Mouse (Mus musculus) lung, embryonic 14.5 days (tissue): Measurements from ENCODE around the gene C8b. TPM values are rescaled to one million over a fixed set of nuclear protein-coding genes. Genes with fewer than 3 reads are reported as not detected.

Source experiments
- ATAC-seq: fragments of 200-750 bp; cut with Nextera tagmentation; 2 replicates; pipeline ENCODE4 v1.8.0; 2017; ENCODE audit warnings: mild to moderate bottlenecking, moderate TSS enrichment, moderate library complexity; ENCODE audit not compliant: insufficient read depth
- DNase-seq: peaks from one replicate; pipeline ENCODE4 v3.0.0-alpha.2; 2015
- H3K27ac ChIP-seq: fragments of 300-500 bp; sonication (generic); 2 replicates; pipeline ENCODE4 v1.5.1; 2014; ENCODE audit warnings: low read depth, mild to moderate bottlenecking, moderate library complexity
- H3K27me3 ChIP-seq: fragments of 300-500 bp; sonication (generic); 2 replicates; pipeline ENCODE4 v1.6.1; 2014; ENCODE audit warnings: low read length, control low read depth; ENCODE audit not compliant: insufficient read depth
- H3K36me3 ChIP-seq: fragments of 300-500 bp; sonication (generic); 2 replicates; pipeline ENCODE4 v1.6.1; 2014; ENCODE audit warnings: control low read depth; ENCODE audit not compliant: insufficient read depth
- H3K4me1 ChIP-seq: fragments of 300-500 bp; sonication (generic); 2 replicates; pipeline ENCODE4 v1.6.1; 2014; ENCODE audit warnings: antibody characterized with exemption, control low read depth; ENCODE audit not compliant: insufficient read depth
- H3K4me2 ChIP-seq: fragments of 300-500 bp; sonication (generic); 2 replicates; pipeline ENCODE4 v1.6.1; 2014; ENCODE audit warnings: mild to moderate bottlenecking
- H3K4me3 ChIP-seq: fragments of 300-500 bp; sonication (generic); 2 replicates; pipeline ENCODE4 v1.5.1; 2014; ENCODE audit warnings: low read depth, low read length
- H3K9ac ChIP-seq: fragments of 300-500 bp; sonication (generic); 2 replicates; pipeline ENCODE4 v1.6.1; 2014
- H3K9me3 ChIP-seq: fragments of 300-500 bp; sonication (generic); 2 replicates; pipeline ENCODE4 v1.6.1; 2016; ENCODE audit warnings: low read depth, low read length, control low read depth
- CTCF ChIP-seq: IDR thresholded peaks from 2 replicates; pipeline ENCODE4 v1.5.1; 2016; ENCODE audit warnings: antibody characterized with exemption, low read depth
- WGBS: fragments of 180-500 bp; shearing (Covaris S2); extraction: QIAGEN DNeasy Blood & Tissue Kit; methylation state at CpG from one replicate; pipeline ENCODE4 v1.1.7; 2014; 5-methylcytosine and 5-hydroxymethylcytosine counted together
- polyA plus RNA-seq: library from polyadenylated mRNA; unstranded; fragments of >200 nt; fragmentation: Nextera tagmentation; extraction: Ambion mirVana; gene quantifications from 2 replicates; pipeline ENCODE4 v1.2.1, GENCODE M21; 2014

C8b gene
- polyA plus RNA-seq, 1 experiment from 2014 or later = not detected

DNA sequence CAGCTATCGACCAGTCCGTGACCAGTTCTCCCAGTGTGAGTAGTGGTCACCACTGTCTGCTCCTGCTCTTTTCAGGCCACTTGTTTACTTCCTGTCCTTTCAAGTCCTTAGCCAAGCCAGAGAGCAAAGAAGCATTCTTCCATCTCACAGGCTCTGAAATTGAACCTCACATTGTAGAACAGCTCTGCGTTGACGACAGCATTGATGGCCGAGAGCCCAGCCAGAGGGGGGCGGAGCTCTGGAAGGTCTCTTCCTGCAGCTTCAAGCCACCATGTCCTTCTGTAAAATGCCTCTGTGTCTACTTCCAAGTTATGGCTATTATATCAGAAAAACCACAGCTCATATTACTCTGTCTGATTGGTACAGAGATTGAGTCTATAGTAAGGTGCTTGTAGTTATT, 19.6 kb upstream of the C8b start:
- H3K9ac ChIP-seq = no peak overlapping the region
- no peak for ATAC-seq
- DNase-seq = peak; percentile 63
- no peaks in the 10 kb centered on the region for H3K9me3 ChIP-seq
- 50% methylated on average over 6 of the region's 6 CpGs for WGBS
- H3K4me2 ChIP-seq = no peak overlapping the region
- no peaks in the 10 kb centered on the region for H3K36me3 ChIP-seq
- TF ChIP-seq CTCF = no peak
- H3K4me1 ChIP-seq = no peaks in the 10 kb centered on the region
- H3K27me3 ChIP-seq = no peaks in the 10 kb centered on the region
- H3K4me3 ChIP-seq = no peak overlapping the region
- H3K27ac ChIP-seq = no peak overlapping the region

DNA sequence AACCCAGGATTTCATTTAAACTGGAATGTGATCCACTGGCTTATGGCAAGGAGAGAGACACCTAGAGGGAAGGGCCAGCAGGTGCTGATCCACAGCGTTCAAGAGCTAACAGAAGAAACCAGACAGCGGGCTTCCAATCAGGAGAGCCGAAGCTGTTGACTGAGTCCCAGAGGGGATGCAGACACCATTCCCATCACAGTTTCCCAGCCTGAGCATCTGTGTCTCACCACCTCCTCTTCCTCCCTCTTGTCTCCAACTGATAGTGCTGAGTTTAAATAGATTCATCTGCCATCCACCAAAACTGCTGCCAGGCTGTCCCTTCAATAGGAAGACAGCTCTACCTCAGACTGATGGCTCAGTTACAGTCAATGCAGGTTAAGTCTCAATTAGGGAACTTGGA, 12.0 kb upstream of the C8b start:
- ATAC-seq (no peak), DNase-seq (no peak)
- Histone ChIP-seq H3K4me3 (no peak overlapping the region), H3K4me2 (no peak overlapping the region), H3K27ac (no peak overlapping the region), H3K9ac (no peak overlapping the region), H3K4me1 (no peaks in the 10 kb centered on the region), H3K9me3 (no peaks in the 10 kb centered on the region), H3K27me3 (no peaks in the 10 kb centered on the region), H3K36me3 (no peaks in the 10 kb centered on the region)
- WGBS = 69% methylated on average over 3 of the region's 3 CpGs
- no peak for TF ChIP-seq CTCF

DNA sequence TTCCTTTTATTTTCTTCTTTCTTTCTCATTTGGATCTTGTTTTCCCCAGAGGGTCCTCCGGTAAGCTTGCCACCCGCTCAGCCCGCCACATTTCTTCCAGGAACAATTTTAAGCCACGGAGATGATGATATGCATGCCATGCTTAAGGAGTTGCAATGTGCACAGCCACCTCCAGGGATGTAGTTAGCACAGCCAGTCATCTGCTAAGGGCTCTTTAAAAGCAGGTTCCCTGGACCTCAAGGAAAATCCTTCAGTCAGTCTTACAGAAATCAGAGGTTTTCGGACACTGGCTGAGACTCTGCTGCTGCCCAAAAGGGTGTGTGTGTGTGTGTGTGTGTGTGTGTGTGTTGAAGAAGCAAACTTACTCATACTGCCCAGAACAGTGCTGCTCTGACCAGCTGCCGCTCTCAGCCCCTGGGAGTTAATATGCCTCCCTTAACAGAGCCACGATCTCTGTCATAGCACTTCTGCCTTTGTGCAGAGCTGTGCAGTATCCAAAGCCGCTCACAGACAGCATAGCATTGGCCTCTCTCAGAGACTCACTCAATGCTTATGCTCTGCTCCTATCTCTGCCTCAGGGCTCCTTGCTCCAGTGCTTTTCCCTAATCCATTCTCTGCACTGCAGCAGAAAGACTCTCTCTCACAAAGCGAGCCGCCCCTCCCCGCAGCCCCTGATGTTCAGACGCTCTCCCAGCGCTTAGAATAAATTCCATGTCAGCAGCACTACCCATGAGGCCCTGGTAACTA, 5.1 kb upstream of the C8b start:
- H3K4me2 ChIP-seq = no peak overlapping the region
- H3K27me3 ChIP-seq = no peaks in the 10 kb centered on the region
- H3K27ac ChIP-seq = no peak overlapping the region
- no peaks in the 10 kb centered on the region for H3K36me3 ChIP-seq
- no peaks in the 10 kb centered on the region for H3K4me1 ChIP-seq
- H3K4me3 ChIP-seq = no peak overlapping the region
- 64% methylated on average over 13 of the region's 13 CpGs for WGBS
- H3K9ac ChIP-seq = no peak overlapping the region
- no peak for DNase-seq
- ATAC-seq = no peak
- TF ChIP-seq CTCF = no peak
- H3K9me3 ChIP-seq = no peaks in the 10 kb centered on the region

DNA sequence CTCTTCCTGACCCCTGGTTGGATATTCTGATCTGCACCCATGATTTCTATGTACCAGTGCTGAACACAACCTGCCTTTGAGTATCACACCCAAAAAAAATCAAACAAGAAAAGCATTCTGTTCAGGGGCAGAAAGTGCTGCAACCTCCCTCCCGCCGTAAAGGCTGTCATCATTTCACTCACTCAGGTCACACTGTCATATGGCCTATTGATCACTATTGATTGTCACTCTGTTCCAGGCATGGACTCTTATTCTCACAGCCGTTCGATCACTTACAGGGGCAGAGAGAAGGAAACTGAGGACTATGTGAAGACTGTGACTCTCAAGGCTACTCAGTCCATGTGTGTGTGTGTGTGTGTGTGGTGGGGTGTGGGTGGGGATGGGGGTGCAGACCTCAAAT, 2.1 kb downstream of the C8b start:
- DNase-seq (no peak), ATAC-seq (no peak)
- no peak overlapping the region for H3K4me3 ChIP-seq
- no peaks in the 10 kb centered on the region for H3K4me1 ChIP-seq
- 88% methylated on average over 4 of the region's 4 CpGs for WGBS
- H3K4me2 ChIP-seq = no peak overlapping the region
- H3K9ac ChIP-seq = no peak overlapping the region
- H3K27ac ChIP-seq = no peak overlapping the region
- H3K9me3 ChIP-seq = no peaks in the 10 kb centered on the region
- TF ChIP-seq CTCF = no peak
- H3K27me3 ChIP-seq = no peaks in the 10 kb centered on the region
- no peaks in the 10 kb centered on the region for H3K36me3 ChIP-seq

DNA sequence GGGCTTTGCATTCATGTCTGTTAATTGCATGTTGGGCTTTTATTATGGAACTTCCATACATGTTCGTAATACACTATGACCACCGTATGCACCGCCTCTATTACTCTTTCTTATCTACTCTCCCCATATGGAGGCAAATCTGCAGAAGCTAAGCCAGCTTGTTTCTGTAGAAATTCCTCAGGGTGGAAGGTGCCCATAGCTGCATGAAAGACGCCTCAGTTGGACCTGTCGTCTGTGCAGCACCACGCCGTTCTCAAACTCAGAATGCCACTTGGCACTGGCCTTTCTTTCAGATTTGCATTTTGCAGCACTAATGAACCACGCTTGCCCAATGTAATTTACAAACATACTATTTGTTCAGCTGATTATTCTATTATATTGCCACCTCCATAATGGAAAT, 3.5 kb downstream of the C8b start:
- 77% methylated on average over 8 of the region's 8 CpGs for WGBS
- ATAC-seq = no peak

DNA sequence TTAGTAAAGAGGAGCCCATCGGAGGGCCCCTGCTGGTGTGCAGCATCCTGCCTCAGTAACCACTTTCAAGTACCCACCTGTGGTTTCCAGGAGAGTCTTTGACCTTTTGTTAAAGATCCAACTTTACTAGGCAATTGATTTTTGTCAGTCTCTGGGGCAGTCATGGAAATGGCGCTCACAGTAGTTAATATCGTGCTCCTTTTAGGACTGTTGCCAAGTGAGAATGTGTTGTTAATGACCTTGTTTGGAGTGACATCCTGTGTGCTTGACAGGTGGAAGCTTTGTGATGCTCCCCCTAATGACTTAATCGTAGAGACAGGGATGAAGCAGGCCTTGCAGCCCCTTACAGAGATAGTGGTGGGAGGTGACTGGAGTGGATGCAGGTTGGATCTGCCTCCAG, 4.2 kb downstream of the C8b start:
- Histone ChIP-seq H3K4me2 (no peak overlapping the region), H3K9ac (no peak overlapping the region), H3K27ac (no peak overlapping the region), H3K4me3 (no peak overlapping the region), H3K36me3 (no peaks in the 10 kb centered on the region), H3K9me3 (no peaks in the 10 kb centered on the region), H3K4me1 (no peaks in the 10 kb centered on the region), H3K27me3 (no peaks in the 10 kb centered on the region)
- ATAC-seq (no peak), DNase-seq (no peak)
- no peak for TF ChIP-seq CTCF
- 48% methylated on average over 4 of the region's 4 CpGs for WGBS

More for the DNA sequence above, 3.5 kb downstream of the C8b start:
- Histone ChIP-seq H3K36me3 (no peaks in the 10 kb centered on the region), H3K27ac (no peak overlapping the region), H3K4me2 (no peak overlapping the region), H3K27me3 (no peaks in the 10 kb centered on the region), H3K4me3 (no peak overlapping the region), H3K9me3 (no peaks in the 10 kb centered on the region), H3K9ac (no peak overlapping the region), H3K4me1 (no peaks in the 10 kb centered on the region)
- no peak for DNase-seq
- TF ChIP-seq CTCF = no peak

DNA sequence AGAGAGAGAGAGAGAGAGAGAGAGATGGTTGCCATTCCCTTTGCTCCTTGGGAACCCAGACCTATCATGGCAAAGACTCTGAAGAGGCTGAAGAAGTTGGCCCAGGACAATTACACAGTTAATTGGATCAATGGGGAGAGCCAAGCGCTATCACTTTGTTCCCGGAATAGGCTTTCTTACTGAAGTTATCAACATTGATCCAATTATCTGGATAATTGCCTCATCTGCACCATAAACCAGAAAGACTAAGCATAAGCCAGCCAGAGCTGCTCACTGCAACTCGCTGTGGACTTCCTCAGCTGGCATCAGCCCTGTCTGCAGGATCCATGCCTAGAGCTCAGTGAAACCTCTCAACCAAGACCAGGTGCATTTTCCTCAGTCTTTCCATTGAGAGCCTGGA, 9.5 kb downstream of the C8b start:
- no peak overlapping the region for H3K4me2 ChIP-seq
- DNase-seq (no peak), ATAC-seq (no peak)
- no peaks in the 10 kb centered on the region for H3K9me3 ChIP-seq
- H3K27ac ChIP-seq = no peak overlapping the region
- H3K36me3 ChIP-seq = no peaks in the 10 kb centered on the region
- no peak overlapping the region for H3K4me3 ChIP-seq
- H3K9ac ChIP-seq = no peak overlapping the region
- no peaks in the 10 kb centered on the region for H3K27me3 ChIP-seq
- WGBS = 74% methylated on average over 3 of the region's 3 CpGs
- no peak for TF ChIP-seq CTCF
- H3K4me1 ChIP-seq = no peaks in the 10 kb centered on the region
